Mouse (Mus musculus) small intestine, adult 2 months (tissue): ENCODE results near the gene Lcn9.

Experiments
- CTCF ChIP-seq: fragments of 200-500 bp; IDR thresholded peaks from 2 replicates; pipeline ENCODE4 v1.5.1; 2012; ENCODE audit warnings: low read depth, mild to moderate bottlenecking, control low read depth, inconsistent platforms, low read length, moderate library complexity, mixed read lengths; ENCODE audit not compliant: insufficient replicate concordance, insufficient read length; ENCODE audit errors: extremely low read depth
- POLR2A ChIP-seq: fragments of 200-500 bp; IDR thresholded peaks from 2 replicates; pipeline ENCODE4 v1.6.1; 2012; ENCODE audit warnings: low read depth, mild to moderate bottlenecking, control low read depth, inconsistent platforms, low read length, moderate library complexity

DNA sequence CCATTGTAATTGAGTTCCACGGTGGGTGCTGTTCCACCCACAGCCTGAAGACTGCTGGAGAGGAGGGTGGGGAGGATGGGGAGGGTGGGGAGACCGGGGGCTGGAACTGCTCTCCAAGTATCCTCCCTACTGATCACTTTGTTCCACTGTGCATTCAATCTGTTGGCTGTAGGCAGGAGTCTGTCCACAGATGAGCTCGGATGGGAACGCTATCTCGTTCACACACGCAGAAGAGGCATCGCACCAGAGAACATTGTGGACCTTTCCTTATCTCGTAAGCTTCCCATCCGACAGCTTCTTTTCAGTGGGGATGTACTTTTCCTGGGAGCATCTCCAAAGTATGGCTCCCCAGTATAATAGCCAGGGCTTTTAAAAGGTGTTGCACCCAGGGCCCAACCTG, 43.9 kb upstream of the Lcn9 start:
- TF ChIP-seq CTCF (no peak), POLR2A (no peak)
